Mouse (Mus musculus): ENCODE measurements around the gene Gm16223. TPM values are rescaled to one million over a fixed set of nuclear protein-coding genes. Genes with fewer than 3 reads are reported as not detected.

Gene Gm16223
- polyA plus RNA-seq (2012; rRNA removed) = 0.01 TPM in 1 of 2 replicates, not detected in the other

DNA sequence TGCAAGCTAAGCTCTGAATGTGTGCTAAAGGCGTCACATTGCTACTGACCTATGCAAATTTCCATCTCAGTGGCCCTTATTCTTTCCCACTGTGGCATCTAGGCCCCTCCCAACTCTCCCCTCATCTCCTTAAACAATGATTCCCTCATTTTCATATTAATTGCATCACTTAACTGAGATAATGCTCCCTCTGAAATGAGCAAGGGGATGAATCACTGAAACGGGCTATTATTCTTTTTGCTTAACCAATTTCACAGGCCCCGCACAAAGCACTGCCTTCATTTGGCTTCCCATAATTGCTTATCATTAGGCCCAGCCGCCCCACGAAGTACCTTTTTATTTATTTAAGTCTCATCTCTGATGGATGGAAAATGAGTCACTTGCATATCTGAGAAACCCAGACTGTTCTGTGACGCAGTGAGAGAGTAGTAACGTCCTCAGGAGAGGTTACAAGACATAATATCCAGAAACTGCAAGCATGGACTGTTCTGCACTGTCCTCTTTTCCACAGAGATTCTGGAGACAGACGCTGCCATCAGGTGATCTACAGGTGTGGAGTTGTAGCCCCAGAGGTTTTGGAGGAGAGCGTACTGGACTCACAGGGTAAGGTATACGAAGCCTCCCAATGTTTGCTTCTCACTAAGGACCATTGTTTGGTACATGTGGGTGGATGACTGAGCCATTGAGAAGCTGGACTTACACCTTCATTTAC lies at the start of gene Gm16223:
TSS of gene Gm16223 (plus strand) at position 485 of the 712 bp plus-strand sequence.

Other genes with a start within 250 kb of the Gm16223 start
- gene Bod1l, start 223.6 kb upstream of the Gm16223 start, polyA plus RNA-seq (2012; rRNA removed) = 14.8 and 17.2 TPM in 2 replicates

Measured in central nervous system, embryonic 11.5 days (tissue).